Mouse (Mus musculus) C2C12 (cell line): ENCODE data around the gene Ppp1r36.

Experiments
- CTCF ChIP-seq: IDR thresholded peaks from one replicate; pipeline ENCODE4 v1.5.1; 2011; ENCODE audit not compliant: control insufficient read depth, insufficient read depth, insufficient read length
- MYOG ChIP-seq: IDR thresholded peaks from one replicate; pipeline ENCODE4 v1.6.1; 2011; ENCODE audit not compliant: control insufficient read depth, insufficient read length; ENCODE audit errors: extremely low read depth

GRCm38 (mm10) chr12:76409166-76409565 lies 8.2 kb upstream of the Ppp1r36 start:
- no peak for TF ChIP-seq CTCF
- no peak for TF ChIP-seq MYOG
